Mouse (Mus musculus) heart, embryonic 16.5 days (tissue): Measurements from ENCODE around the gene Tdrd6. TPM values are rescaled to one million over a fixed set of nuclear protein-coding genes. Genes with fewer than 3 reads are reported as not detected.

Experiments
- ATAC-seq: fragments of 200-750 bp; cut with Nextera tagmentation; replicated peaks from 2 replicates; pipeline ENCODE4 v1.8.0; 2017; ENCODE audit warnings: moderate number of reproducible peaks; ENCODE audit not compliant: insufficient read depth, low FRiP score; ENCODE audit errors: extremely low read depth
- H3K27ac ChIP-seq: fragments of 300-500 bp; sonication (generic); 2 replicates; pipeline ENCODE4 v1.5.1; 2014; ENCODE audit warnings: mild to moderate bottlenecking, low read length, control low read depth, moderate library complexity
- H3K27me3 ChIP-seq: fragments of 300-500 bp; sonication (generic); 2 replicates; pipeline ENCODE4 v1.6.1; 2014; ENCODE audit warnings: low read length, mixed read lengths; ENCODE audit not compliant: control insufficient read depth, insufficient read depth
- H3K36me3 ChIP-seq: fragments of 300-500 bp; sonication (generic); 2 replicates; pipeline ENCODE4 v1.6.1; 2014; ENCODE audit not compliant: control insufficient read depth, insufficient read depth
- H3K4me1 ChIP-seq: fragments of 300-500 bp; sonication (generic); 2 replicates; pipeline ENCODE4 v1.6.1; 2014; ENCODE audit warnings: low read length, mixed read lengths; ENCODE audit not compliant: control insufficient read depth, insufficient read depth
- H3K4me2 ChIP-seq: fragments of 300-500 bp; sonication (generic); 2 replicates; pipeline ENCODE4 v1.6.1; 2014; ENCODE audit warnings: low read depth, mild to moderate bottlenecking, control low read depth, low read length
- H3K4me3 ChIP-seq: fragments of 300-500 bp; sonication (generic); 2 replicates; pipeline ENCODE4 v1.5.1; 2014; ENCODE audit warnings: mild to moderate bottlenecking, control low read depth, low read length
- H3K9ac ChIP-seq: fragments of 300-500 bp; sonication (generic); 2 replicates; pipeline ENCODE4 v1.6.1; 2014; ENCODE audit warnings: low read length, control low read depth
- H3K9me3 ChIP-seq: fragments of 300-500 bp; sonication (generic); replicated peaks from 2 replicates; pipeline ENCODE4 v1.6.1; 2016; ENCODE audit warnings: low read length; ENCODE audit not compliant: control insufficient read depth
- WGBS: fragments of 180-500 bp; shearing (Covaris S2); extraction: QIAGEN DNeasy Blood & Tissue Kit; methylation state at CpG from one replicate; pipeline ENCODE4 v1.1.7; 2014; 5-methylcytosine and 5-hydroxymethylcytosine counted together
- polyA plus RNA-seq: library from polyadenylated mRNA; unstranded; fragments of >200 nt; fragmentation: Nextera tagmentation; extraction: Ambion mirVana; gene quantifications from 2 replicates; pipeline ENCODE4 v1.2.1, GENCODE M21; 2015

The Tdrd6 gene
- polyA plus RNA-seq, 1 experiment from 2014 or later: 0.03 TPM

DNA sequence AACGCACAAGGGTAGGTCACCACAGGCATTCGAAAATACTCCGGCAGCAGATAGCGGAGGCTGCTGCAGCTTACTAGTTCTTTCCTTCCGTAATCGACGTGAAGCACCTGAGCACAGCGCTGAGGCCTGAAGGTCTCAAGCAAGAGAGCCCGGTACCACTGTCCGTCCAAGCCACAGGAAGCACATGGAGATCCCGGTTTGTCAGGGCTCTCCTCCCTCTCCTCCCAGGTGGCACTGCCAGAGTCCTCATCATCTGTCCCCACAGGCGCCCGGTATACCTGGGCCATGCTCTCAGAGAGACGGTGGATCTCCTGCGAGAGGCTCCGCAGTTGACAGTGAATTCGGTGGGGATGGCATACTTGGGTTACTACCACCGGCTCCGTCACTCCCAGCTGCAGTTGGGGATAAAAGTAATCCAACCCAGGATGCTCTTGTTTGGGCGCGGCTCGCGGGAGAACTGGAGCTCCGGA, 1.0 kb downstream of the Tdrd6 start:
- Histone ChIP-seq H3K9me3 (0 out of 2 replicates have a peak, but pooled peaks cover 3% of the 10 kb centered on the region), H3K9ac (no peak overlapping the region), H3K36me3 (no peaks in the 10 kb centered on the region), H3K27ac (no peak overlapping the region), H3K4me3 (peak overlapping the region; percentile 49), H3K4me2 (peak overlapping the region; percentile 71), H3K27me3 (peaks cover 36% of the 10 kb centered on the region), H3K4me1 (peaks cover 10% of the 10 kb centered on the region)
- 24% methylated on average over 24 of the region's 24 CpGs for WGBS
- no peak for ATAC-seq

DNA sequence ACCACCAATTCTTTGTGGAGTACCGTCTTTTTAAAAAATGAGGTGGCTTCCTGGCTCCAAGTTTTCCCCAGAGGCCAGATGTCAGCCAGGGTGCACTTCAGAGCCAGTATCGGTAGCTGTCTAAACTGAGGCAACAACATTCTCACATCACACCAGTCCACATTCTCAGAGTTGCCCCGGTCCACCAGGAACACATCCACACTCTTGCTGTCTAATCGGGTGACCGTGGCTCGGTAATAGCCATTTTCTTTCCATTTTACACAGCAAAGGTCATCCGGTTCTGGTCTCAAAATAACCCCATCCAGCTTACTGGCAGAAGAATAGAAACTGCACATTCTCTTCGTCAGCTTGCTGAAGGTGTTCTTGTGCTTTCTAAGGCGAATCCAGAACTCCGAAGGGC, 1.9 kb downstream of the Tdrd6 start:
- Histone ChIP-seq H3K4me1 (peaks cover 10% of the 10 kb centered on the region), H3K4me2 (no peak overlapping the region), H3K36me3 (no peaks in the 10 kb centered on the region), H3K9me3 (0 out of 2 replicates have a peak, but pooled peaks cover 3% of the 10 kb centered on the region), H3K4me3 (no peak overlapping the region), H3K27ac (no peak overlapping the region), H3K9ac (no peak overlapping the region), H3K27me3 (peaks cover 36% of the 10 kb centered on the region)
- ATAC-seq: no peak
- 87% methylated on average over 10 of the region's 10 CpGs for WGBS

DNA sequence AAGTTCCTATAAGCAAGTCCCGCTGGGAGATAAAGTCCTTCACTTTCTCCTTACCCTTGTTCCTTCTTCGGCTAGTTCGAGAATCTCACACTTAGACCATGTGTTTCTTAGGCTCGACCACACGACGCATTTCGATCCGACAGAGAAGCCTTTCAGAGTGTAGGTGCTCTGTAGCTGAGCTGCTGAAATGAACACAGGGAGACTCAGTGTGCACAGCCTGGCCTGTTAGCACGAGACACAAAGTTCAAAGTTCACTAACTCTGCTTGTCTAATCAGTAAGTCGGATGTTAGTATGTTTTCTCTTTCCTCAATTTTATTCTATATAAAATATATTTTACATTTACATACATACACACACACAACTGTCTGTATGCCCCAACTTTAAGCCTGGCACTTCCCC, 8.0 kb downstream of the Tdrd6 start:
- H3K27ac ChIP-seq: no peak overlapping the region
- 86% methylated on average over 10 of the region's 10 CpGs for WGBS
- H3K9me3 ChIP-seq: no peaks in the 10 kb centered on the region
- no peaks in the 10 kb centered on the region for H3K36me3 ChIP-seq
- no peaks in the 10 kb centered on the region for H3K4me1 ChIP-seq
- H3K4me3 ChIP-seq: no peak overlapping the region
- 0 out of 2 replicates have a peak, but pooled peaks cover 2% of the 10 kb centered on the region for H3K27me3 ChIP-seq
- no peak overlapping the region for H3K4me2 ChIP-seq
- ATAC-seq: no peak
- H3K9ac ChIP-seq: no peak overlapping the region

DNA sequence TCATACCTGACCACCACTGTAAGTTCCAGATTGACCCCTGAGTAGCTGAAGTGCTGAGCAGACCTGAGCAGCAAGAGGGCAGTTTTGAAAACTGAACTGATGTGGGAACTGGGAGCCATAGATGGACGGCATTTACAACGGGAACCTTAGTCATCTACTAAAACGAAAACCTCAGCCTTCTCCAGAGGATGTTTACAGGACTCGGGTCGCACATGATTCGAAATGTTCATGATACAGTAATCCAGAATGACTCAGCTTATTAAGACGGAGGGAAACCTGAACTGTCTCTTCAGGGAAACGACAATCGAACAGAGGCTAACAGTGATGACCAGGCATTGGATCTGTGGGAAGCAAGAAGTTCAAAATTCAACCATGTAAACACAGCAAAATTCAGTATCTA, 10.9 kb downstream of the Tdrd6 start:
- Histone ChIP-seq H3K4me3 (no peak overlapping the region), H3K27me3 (0 out of 2 replicates have a peak, but pooled peaks cover 2% of the 10 kb centered on the region), H3K4me2 (no peak overlapping the region), H3K36me3 (no peaks in the 10 kb centered on the region), H3K9ac (no peak overlapping the region), H3K4me1 (no peaks in the 10 kb centered on the region), H3K27ac (no peak overlapping the region), H3K9me3 (no peaks in the 10 kb centered on the region)
- ATAC-seq: no peak
- WGBS: 82% methylated on average over 9 of the region's 9 CpGs

- H3K36me3 ChIP-seq: no peaks in the 10 kb centered on the region
- H3K9me3 ChIP-seq: no peaks in the 10 kb centered on the region
- H3K9ac ChIP-seq: no peak overlapping the region
- no peaks in the 10 kb centered on the region for H3K27me3 ChIP-seq
- no peak overlapping the region for H3K4me3 ChIP-seq
- H3K27ac ChIP-seq: no peak overlapping the region
- ATAC-seq: no peak
- 48% methylated on average over 3 of the region's 3 CpGs for WGBS
- no peak overlapping the region for H3K4me2 ChIP-seq
- H3K4me1 ChIP-seq: no peaks in the 10 kb centered on the region
Observed at GRCm38 (mm10) chr17:43612221-43612620, 17.9 kb downstream of the Tdrd6 start.

DNA sequence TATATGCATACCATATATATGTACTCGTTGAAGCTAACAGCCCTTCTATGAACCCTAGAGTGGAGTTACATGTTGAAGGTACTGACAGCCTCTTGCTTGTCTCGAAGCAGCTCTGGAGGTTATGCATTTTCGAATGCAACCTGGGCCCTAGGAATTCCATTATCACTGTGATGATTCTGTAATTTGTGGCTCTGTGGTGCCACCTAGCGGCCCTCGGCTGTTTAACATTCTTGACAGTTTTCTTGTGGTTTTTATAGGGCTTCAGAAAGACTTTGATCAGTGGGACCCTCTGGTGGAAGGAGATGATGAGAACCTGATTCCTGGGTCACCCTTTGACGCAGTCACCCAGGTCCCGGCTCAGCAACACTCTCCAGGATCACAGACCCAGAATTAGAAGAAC, 18.5 kb downstream of the Tdrd6 start:
- Histone ChIP-seq H3K4me3 (no peak overlapping the region), H3K27me3 (no peaks in the 10 kb centered on the region), H3K36me3 (no peaks in the 10 kb centered on the region), H3K27ac (no peak overlapping the region), H3K9me3 (no peaks in the 10 kb centered on the region), H3K4me1 (no peaks in the 10 kb centered on the region), H3K4me2 (no peak overlapping the region), H3K9ac (no peak overlapping the region)
- no peak for ATAC-seq
- WGBS: 13% methylated on average over 7 of the region's 7 CpGs

DNA sequence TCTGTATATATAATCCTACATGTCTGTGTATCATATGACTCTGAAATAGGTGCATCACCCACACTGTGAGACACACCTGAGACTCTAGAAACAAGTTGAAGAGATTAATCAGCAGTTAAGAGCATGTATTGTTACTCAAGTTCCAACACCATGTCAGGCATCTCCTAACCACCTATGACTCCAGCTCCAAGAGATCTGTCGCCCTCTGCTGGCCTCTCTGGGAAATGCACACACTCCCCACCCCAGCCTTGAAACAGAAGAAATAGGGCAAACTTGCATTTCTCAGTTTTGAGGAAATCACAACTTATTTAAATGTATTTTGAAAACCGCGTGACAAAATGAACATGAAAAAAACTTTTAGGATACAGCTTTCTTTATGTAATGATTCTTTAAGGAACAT, 23.4 kb downstream of the Tdrd6 start:
- no peaks in the 10 kb centered on the region for H3K4me1 ChIP-seq
- no peak overlapping the region for H3K4me3 ChIP-seq
- H3K36me3 ChIP-seq: no peaks in the 10 kb centered on the region
- no peaks in the 10 kb centered on the region for H3K27me3 ChIP-seq
- H3K9me3 ChIP-seq: no peaks in the 10 kb centered on the region
- no peak overlapping the region for H3K27ac ChIP-seq
- 9% methylated on average over 3 of the region's 3 CpGs for WGBS
- H3K9ac ChIP-seq: no peak overlapping the region
- ATAC-seq: no peak
- no peak overlapping the region for H3K4me2 ChIP-seq

DNA sequence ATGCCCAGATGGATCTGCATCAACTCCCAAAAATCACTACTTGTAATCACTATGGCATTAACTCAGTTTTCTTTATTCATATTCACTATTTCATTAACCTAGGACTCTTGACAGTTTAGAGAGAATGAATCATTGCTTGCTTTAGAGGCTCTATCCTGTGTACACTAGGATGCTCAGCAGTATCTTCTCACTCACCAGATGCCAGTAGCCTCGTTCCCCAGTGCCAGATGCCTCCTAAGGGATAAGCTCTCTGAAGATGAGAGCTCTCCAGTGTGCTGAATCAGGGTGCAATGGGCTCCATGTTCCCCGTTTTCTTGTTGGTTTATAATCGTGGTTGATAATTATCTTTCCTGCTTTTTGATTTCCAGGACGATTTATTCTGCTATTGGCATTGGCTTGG, 31.4 kb downstream of the Tdrd6 start:
- no peak overlapping the region for H3K4me3 ChIP-seq
- H3K9ac ChIP-seq: no peak overlapping the region
- no peaks in the 10 kb centered on the region for H3K36me3 ChIP-seq
- WGBS: 45% methylated on average over 4 of the region's 4 CpGs
- H3K9me3 ChIP-seq: 0 out of 2 replicates have a peak, but pooled peaks cover 3% of the 10 kb centered on the region
- ATAC-seq: no peak
- H3K27ac ChIP-seq: no peak overlapping the region
- H3K4me1 ChIP-seq: no peaks in the 10 kb centered on the region
- H3K27me3 ChIP-seq: no peaks in the 10 kb centered on the region
- H3K4me2 ChIP-seq: no peak overlapping the region

DNA sequence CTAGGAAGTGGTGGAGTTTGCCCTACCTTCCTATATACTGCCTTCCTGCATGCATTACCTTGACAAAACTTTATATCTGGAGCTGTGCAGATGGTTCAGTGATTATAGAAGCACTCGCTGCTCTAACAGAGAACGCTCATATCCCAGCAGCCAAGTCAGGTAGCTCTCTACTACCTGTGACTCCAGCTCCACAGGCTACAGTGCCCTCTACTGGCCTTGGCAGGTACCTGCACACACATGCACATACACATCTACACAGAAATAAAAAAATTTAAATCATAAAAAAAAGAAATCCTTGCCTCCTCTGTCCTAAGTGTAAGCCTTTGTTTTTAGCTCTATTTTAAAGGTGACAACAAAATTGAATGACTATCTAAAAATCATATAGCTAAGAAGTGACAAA, 32.4 kb downstream of the Tdrd6 start:
- 96% methylated on average over 2 of the region's 2 CpGs for WGBS
- Histone ChIP-seq H3K4me1 (no peaks in the 10 kb centered on the region), H3K4me2 (no peak overlapping the region), H3K36me3 (no peaks in the 10 kb centered on the region), H3K4me3 (no peak overlapping the region), H3K27ac (no peak overlapping the region), H3K27me3 (no peaks in the 10 kb centered on the region), H3K9me3 (0 out of 2 replicates have a peak, but pooled peaks cover 3% of the 10 kb centered on the region), H3K9ac (no peak overlapping the region)
- no peak for ATAC-seq
